16 mouse cellular contexts compared by ENCODE assay signal in the genomic region with DNA sequence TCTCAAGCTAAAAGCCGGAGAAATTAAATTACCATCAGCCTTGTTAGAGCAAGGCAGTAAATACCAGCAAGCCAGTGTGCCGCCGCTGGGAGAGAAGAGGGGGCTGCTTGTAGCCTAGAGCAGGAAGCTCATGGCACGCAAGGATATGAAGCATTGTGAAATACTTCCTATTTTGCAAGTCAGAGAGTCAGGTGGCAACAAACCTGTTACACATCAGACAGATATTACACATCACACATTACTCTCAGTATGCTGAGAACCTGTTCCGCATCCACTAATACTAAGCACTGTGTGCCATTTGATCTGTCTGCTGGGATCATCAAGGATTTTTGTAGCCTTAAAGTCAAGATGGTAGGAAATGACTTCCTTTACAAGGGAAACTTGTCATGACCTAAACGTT.
"Had no signal": no experiment of that assay in that cellular context is flagged by ENCODE, and none has a peak within 500 bp of the region (broad histone marks: within the 10 kb centered on the region; RNA-seq: fewer than 3 reads in every experiment).

No protein-coding gene starts in this region.

- ATAC-seq: inflammation-experienced regulatory T-cells, adult 6 months; intestine, postnatal 0 days; midbrain, embryonic 16.5 days had no signal

- DNase-seq: kidney, adult 8-10 months; layer of hippocampus, adult 9-11 months; layer of hippocampus, postnatal 36 days; lung, embryonic 14.5 days; lung, postnatal 14 days; right cerebral cortex, postnatal 14 days; thymus, postnatal 14 days had no signal

- H3K27ac ChIP-seq: kidney, postnatal 0 days; limb, embryonic 12.5 days; liver, embryonic 14.5 days; midbrain, embryonic 12.5 days; neural tube, embryonic 13.5 days; stomach, postnatal 0 days had no signal

- H3K4me3 ChIP-seq: limb, embryonic 12.5 days; midbrain, embryonic 12.5 days; neural tube, embryonic 13.5 days had no signal
